Mouse (Mus musculus) urinary bladder, adult 18-20 months (tissue): Measurements from ENCODE around the gene Dhrs7c.

Source experiments
- DNase-seq, 2 experiments: peaks; one replicate each; pipeline ENCODE4 v3.0.0; 2022; ENCODE audit warnings: low spot score in 2 of 2, mixed read lengths in 2 of 2

The Dhrs7c gene

DNA sequence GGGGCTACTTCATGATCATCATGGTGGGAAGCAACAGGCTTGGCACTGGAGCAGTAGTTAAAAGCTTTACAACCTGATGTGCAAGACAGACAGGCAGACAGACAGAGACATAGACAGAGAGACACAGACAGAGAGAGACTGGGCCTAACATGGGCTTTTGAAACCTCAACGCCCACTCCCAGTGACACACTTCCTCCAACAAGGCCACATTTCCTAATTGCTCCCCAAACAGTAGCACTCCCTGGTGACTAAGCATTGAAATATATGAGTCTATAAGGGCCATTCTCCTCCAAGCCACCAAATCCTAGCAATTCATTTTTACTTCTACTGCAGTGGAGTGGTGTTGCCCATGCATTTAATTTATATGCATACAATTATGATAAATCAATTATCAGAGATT is 41.8 kb downstream of the Dhrs7c start:
- DNase-seq, result no peak

DNA sequence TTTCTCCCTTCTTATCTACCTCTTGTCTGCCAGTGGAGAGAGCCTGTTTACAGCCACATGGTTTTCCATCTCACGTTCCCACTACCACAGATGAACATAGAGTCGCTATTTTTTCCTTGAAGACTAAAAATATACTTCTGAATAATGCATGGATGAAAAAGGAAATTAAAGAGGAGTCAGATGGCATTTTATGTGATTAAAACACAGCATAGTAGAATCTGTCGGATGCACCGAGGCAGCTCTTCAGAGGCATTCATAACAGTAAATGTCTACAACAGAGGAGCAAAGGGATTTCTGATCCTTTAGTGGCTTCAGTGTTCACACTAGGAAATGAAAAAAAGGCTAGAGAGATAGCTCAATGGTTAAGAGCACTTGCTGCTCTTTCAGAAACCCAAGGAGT is 47.2 kb downstream of the Dhrs7c start:
- no peak for DNase-seq

DNA sequence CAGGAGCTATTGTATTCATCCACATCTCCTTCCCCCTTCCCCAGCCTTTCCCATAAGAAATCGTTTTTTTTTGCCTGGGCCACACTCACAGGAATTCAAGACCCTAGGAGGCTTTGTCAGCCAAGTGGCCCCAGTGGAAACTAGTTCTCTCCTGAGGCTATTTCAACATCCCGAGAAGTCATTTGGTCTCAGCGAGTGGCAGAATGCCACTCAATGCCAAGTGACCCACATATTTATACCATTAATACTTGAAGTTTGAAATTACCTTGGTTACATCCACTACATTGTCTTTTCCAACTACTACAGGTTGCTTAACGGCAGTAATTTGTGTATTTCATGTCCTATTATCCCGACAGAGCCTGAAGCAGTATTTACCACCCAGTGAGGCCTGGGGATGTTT is 53.8 kb downstream of the Dhrs7c start:
- DNase-seq, result no peak

DNA sequence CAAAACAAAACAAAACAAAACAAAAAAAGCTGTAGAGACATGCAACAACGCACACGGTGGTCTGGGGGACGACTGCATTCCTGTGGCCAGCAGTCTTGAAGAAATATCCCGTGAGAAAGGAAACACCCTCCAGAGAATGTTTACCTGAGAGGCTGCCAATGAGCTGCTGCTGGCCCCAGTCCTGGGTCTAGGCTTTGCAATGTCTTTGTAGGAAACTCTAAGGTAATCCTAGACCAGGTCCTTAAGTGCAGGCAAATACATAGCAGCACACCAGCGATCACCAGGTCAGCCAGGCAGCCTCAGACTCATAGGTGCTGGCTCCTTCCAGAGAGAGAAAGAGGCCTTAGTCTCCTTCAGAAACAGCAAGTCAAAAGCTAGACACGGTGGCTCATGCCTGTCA is 56.0 kb downstream of the Dhrs7c start:
- no peak for DNase-seq

DNA sequence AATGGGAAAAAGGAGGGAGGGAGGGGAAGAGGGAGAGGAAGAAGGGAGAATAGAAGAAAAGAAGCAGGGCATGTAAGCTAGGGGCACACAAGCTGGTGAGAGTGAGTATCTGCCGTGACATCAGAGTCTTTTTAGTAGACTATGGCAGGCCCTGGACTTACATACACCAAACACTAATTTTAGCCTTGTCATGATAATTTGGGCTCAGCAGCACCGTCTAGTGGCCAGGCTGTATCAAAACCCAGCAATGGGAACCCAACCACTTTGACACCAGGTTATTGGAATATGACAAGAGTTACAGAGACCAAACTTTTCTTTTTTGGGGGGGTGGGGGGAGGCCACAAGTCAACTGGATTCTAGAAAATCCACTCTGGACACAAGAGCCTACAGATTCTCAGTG is 57.0 kb downstream of the Dhrs7c start:
- DNase-seq, result no peak

DNA sequence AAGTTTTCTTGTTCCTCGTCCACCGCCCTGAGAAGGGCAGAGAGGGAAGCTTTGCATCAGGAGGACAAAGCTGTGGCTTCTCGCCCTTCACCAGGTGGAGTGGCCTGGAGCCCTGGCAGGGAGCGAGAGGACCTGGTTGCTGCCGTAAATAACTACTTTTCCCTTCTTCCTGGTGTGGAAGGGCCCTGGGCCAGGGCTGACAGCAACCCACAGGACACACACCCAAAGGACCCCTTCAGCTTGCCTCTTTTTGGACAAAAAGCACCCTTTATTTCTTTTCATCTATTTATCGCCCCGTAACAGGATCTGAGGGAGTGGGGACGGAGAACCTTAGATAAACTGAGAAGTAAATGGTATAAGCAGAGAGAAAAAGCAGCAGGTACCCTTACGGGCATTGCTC is 60.5 kb downstream of the Dhrs7c start:
- no peak for DNase-seq

DNA sequence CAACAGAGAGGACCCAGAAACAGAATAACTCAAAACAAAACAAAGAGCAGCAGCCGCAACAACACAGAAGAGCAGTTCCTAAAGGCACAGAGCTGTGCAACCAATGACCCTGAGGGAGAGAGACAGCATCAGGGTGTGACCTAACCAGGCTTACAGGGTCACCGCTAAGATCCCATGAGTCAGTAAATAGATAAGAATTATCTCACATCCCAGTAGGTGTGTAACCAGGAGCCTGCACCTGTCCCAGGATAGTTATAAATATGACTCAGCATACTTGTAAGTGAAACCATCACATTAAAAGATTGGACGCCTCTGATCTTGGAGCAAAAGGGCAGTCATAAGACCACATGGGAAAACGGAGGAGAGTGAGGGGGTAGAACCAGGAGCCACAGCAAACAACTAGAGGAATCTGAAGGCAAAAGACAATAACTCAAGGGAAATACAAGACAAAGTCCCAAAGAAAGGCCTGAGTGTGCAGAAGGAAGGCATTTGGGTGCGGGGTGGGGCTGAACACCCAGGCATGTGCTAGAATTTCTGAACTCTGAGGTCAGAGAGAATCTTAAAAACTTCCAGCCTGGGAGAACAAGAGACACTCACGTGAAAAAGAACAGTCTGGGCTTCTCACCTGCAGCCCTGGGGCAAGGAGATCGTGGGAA is 62.9 kb downstream of the Dhrs7c start:
- DNase-seq, result no peak

DNA sequence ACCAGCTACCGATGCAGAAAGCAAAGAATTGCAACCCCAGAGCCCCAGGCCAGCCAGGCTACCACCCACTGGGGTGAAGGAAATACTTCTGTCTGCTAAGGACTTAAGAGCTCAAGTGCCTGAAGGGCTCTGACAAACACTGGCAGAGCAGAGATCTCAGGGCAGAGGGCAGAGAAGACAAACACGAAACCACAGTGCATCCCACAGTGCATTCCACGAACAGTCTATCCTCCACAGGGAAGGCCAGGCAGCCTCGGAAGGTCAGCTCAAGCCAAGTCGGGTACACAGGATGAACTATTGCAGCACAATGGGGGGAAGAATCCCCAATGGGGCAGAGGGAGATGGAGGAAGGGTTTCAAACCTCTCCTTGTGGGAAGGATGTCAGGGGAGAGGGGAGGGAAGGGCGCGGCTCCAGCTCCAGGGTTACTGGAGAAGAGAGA is 63.4 kb downstream of the Dhrs7c start:
- no peak for DNase-seq

DNA sequence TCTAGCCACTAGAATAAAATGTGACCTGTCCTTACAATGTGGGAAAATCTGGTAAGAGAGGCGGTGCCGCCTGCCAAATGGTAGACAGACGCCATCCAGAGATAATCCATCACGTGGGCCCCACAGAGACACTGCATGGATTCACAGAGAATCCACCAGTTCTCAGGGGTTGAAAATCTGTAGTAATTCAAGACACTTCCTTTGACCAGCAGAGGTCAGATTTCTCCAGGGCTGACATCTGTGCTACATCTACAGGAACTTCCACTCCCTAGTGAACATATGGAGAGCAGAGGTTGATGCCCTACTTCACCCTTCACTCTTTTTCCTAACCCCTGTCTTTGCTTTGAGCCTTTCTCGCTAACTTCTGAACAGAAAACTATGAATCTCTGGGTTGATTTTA is 67.1 kb downstream of the Dhrs7c start:
- DNase-seq, result no peak
